Mouse (Mus musculus): ENCODE results near the gene Foxn3.
A peak's percentile ranks its signal among the peaks of the same experiment; 100 is the strongest.

The Foxn3 gene

GRCm38 (mm10) chr12:99345323-99345722 is 218.1 kb downstream of the Foxn3 start:
- DNase-seq = no peak

DNA sequence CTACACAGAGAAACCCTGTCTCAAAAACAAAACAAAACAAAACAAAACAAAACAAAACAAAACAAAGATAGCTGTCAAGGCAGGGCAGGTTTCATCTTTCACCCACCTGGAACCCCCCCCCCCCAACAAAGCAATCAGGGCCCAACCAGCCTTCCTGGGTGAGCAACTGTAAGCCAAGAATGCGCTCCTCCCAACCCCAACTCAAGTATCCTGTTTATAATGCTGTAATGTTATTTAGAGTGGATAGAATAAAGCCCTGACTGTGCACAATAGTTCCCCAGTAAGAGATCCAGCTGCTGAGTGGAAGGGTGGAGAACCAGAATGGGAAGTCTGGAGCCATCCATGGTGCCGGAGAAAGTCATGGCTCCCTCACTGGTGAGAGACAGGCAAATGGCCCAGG is 220.0 kb downstream of the Foxn3 start:
- DNase-seq = no peak

GRCm38 (mm10) chr12:99342160-99342559 is 221.2 kb downstream of the Foxn3 start:
- no peak for DNase-seq

DNA sequence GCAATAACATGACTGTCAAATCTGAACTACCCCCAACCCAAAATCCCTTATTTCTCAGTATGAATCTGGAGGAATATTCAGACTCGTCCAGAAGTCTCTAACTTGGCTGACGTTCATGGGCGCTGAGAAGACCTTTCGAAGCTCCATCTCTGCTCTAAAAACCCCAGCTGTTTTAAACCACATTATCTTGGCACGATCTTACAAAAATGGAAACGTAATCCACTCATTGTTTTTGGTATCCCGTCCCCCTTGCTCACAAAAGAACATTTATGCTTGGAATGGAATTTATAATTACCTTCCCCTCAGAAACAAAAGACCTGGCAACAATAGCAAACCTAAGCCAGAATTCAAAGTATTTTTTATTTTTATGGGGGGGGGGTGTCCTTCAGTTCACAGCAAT is 221.6 kb downstream of the Foxn3 start:
- no peak for DNase-seq

- DNase-seq = no peak
Observed at GRCm38 (mm10) chr12:99340418-99341182, 222.8 kb downstream of the Foxn3 start.

- no peak for DNase-seq
Observed at GRCm38 (mm10) chr12:99339640-99340325, 223.6 kb downstream of the Foxn3 start.

DNA sequence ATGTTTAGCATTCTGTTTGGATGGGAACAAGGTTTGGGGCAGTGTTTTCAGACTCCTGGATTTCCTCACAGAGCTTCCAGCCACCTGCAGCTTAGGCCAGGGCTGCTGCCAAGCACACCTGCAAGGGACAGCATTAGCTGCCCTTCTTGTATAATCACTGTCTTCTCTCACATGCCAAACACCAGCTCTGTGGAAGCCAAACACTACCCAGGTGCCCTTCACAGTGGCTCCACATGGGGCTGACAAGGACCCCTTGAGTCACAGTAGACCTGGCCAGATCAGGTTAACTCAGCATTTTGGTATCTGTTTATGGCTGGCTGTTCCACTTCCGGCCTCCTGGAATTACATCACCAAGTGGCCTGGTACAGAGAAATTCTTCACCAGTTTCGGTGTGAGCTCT is 224.6 kb downstream of the Foxn3 start:
- DNase-seq = no peak

- no peak for DNase-seq
Observed at GRCm38 (mm10) chr12:99337171-99337435, 226.3 kb downstream of the Foxn3 start.

DNA sequence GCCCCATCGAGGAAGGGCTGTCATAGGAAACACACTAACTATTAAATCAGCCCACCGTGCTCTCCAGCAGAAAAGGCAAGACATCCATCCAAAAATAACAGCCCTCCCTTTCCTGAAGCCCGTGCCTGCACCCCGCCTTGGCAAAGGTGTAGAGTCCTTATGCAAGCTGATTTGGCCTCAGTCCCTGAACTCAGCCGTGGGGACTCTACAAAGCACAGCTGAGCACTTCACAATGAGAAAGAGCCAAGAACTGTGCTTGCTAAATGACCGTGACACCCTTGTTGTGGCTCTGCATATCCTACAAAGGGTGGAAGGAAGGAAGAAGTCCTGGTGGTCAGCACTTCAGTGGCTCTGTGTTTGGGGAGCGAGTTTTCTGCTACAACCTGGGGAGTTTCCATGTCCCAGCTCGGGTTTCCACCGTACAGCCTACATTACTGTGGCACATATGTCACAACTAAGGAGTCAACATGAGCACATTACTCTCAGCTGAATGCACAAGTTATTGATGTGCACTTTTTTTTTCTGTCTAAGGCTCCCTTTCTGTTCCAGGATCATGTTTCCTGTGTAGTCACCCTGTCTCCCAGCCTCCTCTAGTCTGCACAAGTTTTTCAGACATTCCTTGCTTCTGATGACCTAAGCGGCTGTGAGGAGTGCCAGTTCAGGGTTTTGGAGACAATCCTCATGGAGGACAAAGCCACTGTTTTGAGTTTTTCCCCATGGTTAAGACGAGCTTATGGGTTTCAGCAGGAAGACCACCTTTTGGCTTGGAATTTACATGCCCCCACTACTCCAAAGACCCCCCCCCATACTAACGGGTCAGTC is 226.8 kb downstream of the Foxn3 start:
- peak; percentile 68 for DNase-seq

DNA sequence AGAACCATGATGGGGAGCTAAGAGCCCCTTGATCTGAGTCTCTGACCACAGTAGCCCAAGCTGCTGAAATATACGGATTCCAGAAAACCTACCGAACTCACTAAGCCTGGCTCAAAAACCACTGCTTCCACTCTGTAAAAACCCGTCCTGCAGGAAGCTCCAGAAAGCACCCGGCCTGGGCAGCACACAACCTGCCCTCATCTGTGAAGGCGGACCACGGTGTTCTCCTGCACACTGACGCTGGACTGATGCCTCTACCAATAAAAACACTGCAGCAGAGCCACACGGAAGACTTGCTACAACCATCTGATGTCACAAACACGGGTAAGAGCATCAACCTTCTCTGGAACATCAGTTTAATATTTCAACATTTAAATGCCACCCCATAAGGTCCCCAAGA is 227.8 kb downstream of the Foxn3 start:
- DNase-seq = no peak

- no peak for DNase-seq
Observed at GRCm38 (mm10) chr12:99334026-99334425, 229.4 kb downstream of the Foxn3 start.

DNA sequence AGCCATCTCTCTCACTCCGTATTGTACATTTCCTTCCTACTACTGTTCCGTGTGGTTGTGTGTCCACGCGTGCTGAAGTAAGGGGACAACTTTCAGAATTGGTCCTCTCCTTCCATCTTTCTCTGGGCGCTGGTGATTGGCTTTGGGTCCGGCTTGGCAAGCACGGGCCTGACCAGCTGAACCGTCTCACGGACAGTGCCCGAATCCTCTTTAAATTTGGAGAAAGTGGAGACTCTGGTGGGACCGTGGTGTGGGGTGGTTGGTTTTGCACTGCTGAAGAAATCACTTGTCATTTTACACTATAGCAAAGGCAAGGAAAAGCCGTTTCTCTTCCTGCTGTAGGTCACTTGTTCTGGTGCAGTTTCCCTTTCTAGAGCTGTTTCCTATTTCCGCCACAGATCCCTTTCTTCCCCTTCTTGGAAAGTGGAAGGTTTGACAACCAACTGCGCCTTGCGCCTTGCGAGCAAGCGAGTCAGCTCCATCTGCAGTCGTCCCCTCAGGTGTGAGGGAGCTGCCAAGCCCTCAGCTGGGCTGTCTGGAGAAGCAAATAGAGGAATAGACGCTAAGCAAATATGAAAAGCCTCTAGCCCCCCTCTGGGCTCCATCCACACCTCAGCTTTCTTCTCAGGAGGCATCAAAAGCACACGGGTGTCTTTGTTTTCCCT is 229.9 kb downstream of the Foxn3 start:
- no peak for DNase-seq

GRCm38 (mm10) chr12:99332144-99332807 is 231.1 kb downstream of the Foxn3 start:
- no peak for DNase-seq

DNA sequence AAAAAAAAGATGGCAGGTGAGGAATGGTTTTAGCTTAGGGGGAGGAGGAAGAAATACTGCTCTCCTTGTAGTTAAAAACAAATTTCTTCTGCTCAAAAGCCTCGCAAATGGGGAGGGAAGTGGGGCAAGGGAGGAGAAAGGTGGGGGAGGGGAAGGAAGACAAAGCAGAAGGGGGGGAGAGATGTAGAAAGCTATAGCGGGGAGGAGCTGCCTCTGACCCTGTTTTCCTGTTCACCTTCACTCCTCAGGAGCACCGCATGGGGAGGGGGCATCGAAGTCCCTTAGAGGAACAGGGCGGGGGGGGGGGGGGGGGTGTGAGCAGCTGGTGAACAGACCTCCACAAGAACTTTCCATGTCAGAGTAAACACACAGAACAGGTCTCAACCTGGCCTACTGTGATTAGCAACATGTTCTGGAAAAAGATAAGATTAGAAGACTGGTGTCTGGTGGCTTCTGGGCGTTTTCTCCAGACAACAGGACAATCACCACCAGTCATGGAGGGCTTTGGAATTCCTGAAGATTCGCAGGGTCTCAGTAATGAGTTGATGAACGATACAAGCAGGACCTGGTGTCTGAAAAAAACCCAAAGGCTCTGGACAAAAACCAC is 231.9 kb downstream of the Foxn3 start:
- DNase-seq = no peak

GRCm38 (mm10) chr12:99330822-99331285 is 232.5 kb downstream of the Foxn3 start:
- no peak for DNase-seq

- DNase-seq = no peak
Observed at GRCm38 (mm10) chr12:99329301-99330257, 233.8 kb downstream of the Foxn3 start.

DNA sequence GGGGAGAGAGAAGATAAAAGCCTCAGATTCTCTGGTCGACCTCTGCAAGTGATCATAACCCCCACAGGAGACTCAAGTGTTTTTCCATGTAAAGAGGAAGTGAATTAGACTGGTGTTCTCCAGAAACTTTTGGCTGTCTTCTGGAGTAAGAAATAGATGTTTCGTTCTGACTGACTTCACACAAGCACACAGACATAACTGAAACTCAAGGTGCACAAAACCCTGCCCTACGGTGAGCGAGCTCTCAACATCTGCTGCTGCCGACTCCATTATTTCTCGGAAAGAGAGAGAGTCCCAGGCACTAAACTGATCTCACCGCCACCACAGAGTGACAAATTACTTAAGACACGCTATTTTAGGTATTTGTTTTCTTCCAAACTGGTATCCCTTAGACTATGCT is 237.2 kb downstream of the Foxn3 start:
- no peak for DNase-seq

DNA sequence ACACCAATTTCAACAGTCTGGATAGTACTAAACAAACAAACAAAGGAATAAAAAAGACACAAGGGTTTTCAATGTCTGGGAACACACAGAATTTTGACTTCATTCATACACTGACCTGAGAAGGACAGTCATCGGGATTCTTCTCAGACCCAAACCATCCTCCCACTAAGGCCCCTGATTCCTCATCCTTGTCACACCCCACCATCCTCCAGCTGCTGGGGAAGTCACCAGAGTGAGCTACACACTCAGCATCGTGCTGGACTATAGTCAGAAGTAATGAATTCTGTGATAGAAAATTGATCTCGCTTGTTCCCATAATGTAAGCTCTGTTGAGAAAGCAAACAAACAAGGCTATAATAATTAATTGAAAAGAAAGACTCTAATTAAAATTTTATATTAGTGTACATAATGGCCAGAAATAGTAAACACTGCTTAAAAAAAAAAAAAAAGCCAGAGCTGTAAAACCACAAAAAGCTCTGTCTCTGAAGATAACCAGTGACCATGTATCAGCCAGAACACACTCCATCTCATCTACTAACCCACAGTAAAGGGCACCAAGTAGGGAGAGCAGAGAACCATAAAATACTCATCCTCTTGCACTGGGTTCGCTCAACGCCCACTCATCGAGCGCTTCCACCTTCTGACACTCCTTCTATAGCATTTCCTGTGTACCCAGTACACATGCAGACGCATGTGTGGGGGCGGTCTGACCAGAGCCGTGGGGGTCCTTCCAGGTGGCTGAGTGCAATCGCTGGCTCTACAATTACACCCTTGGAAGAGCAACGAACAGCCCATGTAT is 241.6 kb downstream of the Foxn3 start:
- no peak for DNase-seq

GRCm38 (mm10) chr12:99320966-99321496 is 242.4 kb downstream of the Foxn3 start:
- no peak for DNase-seq

- DNase-seq = no peak
Observed at GRCm38 (mm10) chr12:99319896-99320295, 243.5 kb downstream of the Foxn3 start.

Data from kidney, adult 18-20 months (tissue).